Mouse (Mus musculus) ES-E14 (cell line): ENCODE measurements around the gene Iqcd.

Experiments used
- HCFC1 ChIP-seq: IDR thresholded peaks from 2 replicates; pipeline ENCODE4 v1.6.1; 2012; ENCODE audit warnings: low read length, inconsistent platforms, borderline replicate concordance; ENCODE audit not compliant: insufficient read depth
- MAFK ChIP-seq: IDR thresholded peaks from 2 replicates; pipeline ENCODE4 v1.6.1; 2014; ENCODE audit warnings: mild to moderate bottlenecking, low read depth, low read length, inconsistent platforms; ENCODE audit not compliant: insufficient read depth
- ZC3H11A ChIP-seq: IDR thresholded peaks from 2 replicates; pipeline ENCODE4 v1.6.1; 2012; ENCODE audit warnings: low read depth, mild to moderate bottlenecking, inconsistent platforms, low read length, borderline replicate concordance
- ZNF384 ChIP-seq: IDR thresholded peaks from 2 replicates; pipeline ENCODE4 v1.6.1; 2012; ENCODE audit warnings: low read depth, low read length, inconsistent platforms

GRCm38 (mm10) chr5:120558041-120558440 lies 30.8 kb upstream of the Iqcd start:
- TF ChIP-seq ZC3H11A (no peak), MAFK (no peak), ZNF384 (no peak), HCFC1 (no peak)
